Mouse (Mus musculus) ES-Bruce4 (cell line): ENCODE data around the gene Btbd18.

Experiments
- CTCF ChIP-seq: IDR thresholded peaks from one replicate; pipeline ENCODE4 v1.8.1; 2011; ENCODE audit warnings: low read depth, low read length
- POLR2A ChIP-seq: IDR thresholded peaks from one replicate; pipeline ENCODE4 v1.8.1; 2011; ENCODE audit warnings: low read length; ENCODE audit not compliant: insufficient read depth

DNA sequence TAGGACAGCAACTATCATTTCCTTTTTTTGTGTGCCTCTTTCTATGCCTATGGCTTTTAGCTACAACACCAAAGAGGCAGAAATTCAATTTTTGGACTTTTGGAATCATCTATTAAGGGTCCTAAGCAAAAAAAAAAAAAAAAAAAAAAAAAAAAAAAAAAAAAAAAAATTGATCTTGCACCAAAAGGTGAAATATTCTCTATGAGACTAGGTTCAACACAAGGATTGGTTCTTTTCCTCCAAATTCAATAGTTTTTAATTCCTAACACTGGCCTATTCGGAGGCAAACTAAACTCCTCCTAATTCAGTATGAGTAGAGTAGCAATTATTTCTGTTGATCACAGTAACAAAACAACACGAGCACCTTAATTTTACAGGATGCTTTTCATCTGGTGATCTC is 53.0 kb downstream of the Btbd18 start:
- TF ChIP-seq CTCF (no peak), POLR2A (no peak)
